In genomic region chr5:74941426-74941825, GRCm38 (mm10) we compare ENCODE assay signal across 9 mouse cellular contexts.
DNase-seq lines count a peak whose midpoint lies in the region; ATAC-seq and TF ChIP-seq lines count a peak whose summit lies in the region.
"Had no signal": no experiment of that assay in that cellular context is flagged by ENCODE, and none has a peak within 500 bp of the region (broad histone marks: within the 10 kb centered on the region; RNA-seq: fewer than 3 reads in every experiment).

No protein-coding gene starts in this region.

- H3K36me3 ChIP-seq in hindbrain, embryonic 11.5 days (ENCODE audit: control insufficient read depth, insufficient read depth, low read length) = no peaks in the 10 kb centered on the region
- H3K36me3 ChIP-seq in hindbrain, embryonic 14.5 days (replicated peaks; ENCODE audit: control insufficient read depth, insufficient read depth) = no peaks in the 10 kb centered on the region
- no peaks in the 10 kb centered on the region for H3K36me3 ChIP-seq in embryonic facial prominence, embryonic 15.5 days
- no peaks in the 10 kb centered on the region for H3K36me3 ChIP-seq in thymus, adult 2 months (ENCODE audit: control insufficient read depth, insufficient read depth, low read length)

- no peak overlapping the region for H3K27ac ChIP-seq in hindbrain, embryonic 11.5 days (ENCODE audit: low read depth, low read length)
- H3K27ac ChIP-seq in hindbrain, embryonic 14.5 days = no peak overlapping the region
- no peak overlapping the region; the same call in 1 of the 2 replicates for H3K27ac ChIP-seq in embryonic facial prominence, embryonic 15.5 days (replicated peaks)
- H3K27ac ChIP-seq in thymus, adult 2 months (ENCODE audit: control insufficient read depth, insufficient read depth, low read length) = no peak overlapping the region

- no peak overlapping the region for H3K4me2 ChIP-seq in hindbrain, embryonic 11.5 days (replicated peaks; ENCODE audit: low read depth, low read length)
- no peak overlapping the region for H3K4me2 ChIP-seq in hindbrain, embryonic 14.5 days (replicated peaks)
- H3K4me2 ChIP-seq in embryonic facial prominence, embryonic 15.5 days (replicated peaks) = peak overlapping the region; percentile 29; the same call in 1 of the 2 replicates

- no peak for TF ChIP-seq POLR2A in brain, embryonic 14.5 days (IDR thresholded peaks at IDR 0.05; ENCODE audit: borderline replicate concordance, extremely low read depth, insufficient read depth, insufficient read length, poor library complexity, severe bottlenecking)
- TF ChIP-seq POLR2A in thymus, adult 2 months (IDR thresholded peaks at IDR 0.05; ENCODE audit: control insufficient read depth, extremely low read depth, insufficient read depth, low read length, poor library complexity) = no peak

- ATAC-seq in hindbrain, embryonic 11.5 days (ENCODE audit: low FRiP score) = no peak
- ATAC-seq in hindbrain, embryonic 14.5 days (ENCODE audit: low FRiP score) = no peak
- ATAC-seq in embryonic facial prominence, embryonic 15.5 days (ENCODE audit: insufficient number of reproducible peaks, low FRiP score, low TSS enrichment, low read depth) = no peak

- H3K27me3 ChIP-seq in hindbrain, embryonic 11.5 days (ENCODE audit: control insufficient read depth, insufficient read depth, low read length) = peaks cover 13% of the 10 kb centered on the region
- peaks cover 33% of the 10 kb centered on the region for H3K27me3 ChIP-seq in hindbrain, embryonic 14.5 days (ENCODE audit: control insufficient read depth, insufficient read depth, low read length)
- H3K27me3 ChIP-seq in embryonic facial prominence, embryonic 15.5 days = 0 out of 2 replicates have a peak, but pooled peaks cover 3% of the 10 kb centered on the region
- H3K27me3 ChIP-seq in thymus, adult 2 months (ENCODE audit: control insufficient read depth, insufficient read depth, low read length) = no peaks in the 10 kb centered on the region; the same call in 1 of the 2 replicates

- no peak overlapping the region for H3K4me3 ChIP-seq in hindbrain, embryonic 11.5 days (ENCODE audit: low read depth, low read length)
- H3K4me3 ChIP-seq in hindbrain, embryonic 14.5 days (replicated peaks; ENCODE audit: low read length) = no peak overlapping the region
- H3K4me3 ChIP-seq in embryonic facial prominence, embryonic 15.5 days (replicated peaks) = no peak overlapping the region
- no peak overlapping the region for H3K4me3 ChIP-seq in thymus, adult 2 months (ENCODE audit: control insufficient read depth, insufficient read depth, low read length)

- H3K9ac ChIP-seq in hindbrain, embryonic 11.5 days (ENCODE audit: low read depth, low read length) = no peak overlapping the region
- H3K9ac ChIP-seq in hindbrain, embryonic 14.5 days = no peak overlapping the region
- H3K9ac ChIP-seq in embryonic facial prominence, embryonic 15.5 days = no peak overlapping the region

- under 1% methylated on average over 13 of the region's 13 CpGs for WGBS in hindbrain, embryonic 11.5 days
- 2% methylated on average over 13 of the region's 13 CpGs for WGBS in hindbrain, embryonic 14.5 days
- WGBS in embryonic facial prominence, embryonic 15.5 days = 1% methylated on average over 13 of the region's 13 CpGs
- 70% methylated on average over 13 of the region's 13 CpGs for whole genome bisulfite sequencing in thymus, adult 2 months

- no peaks in the 10 kb centered on the region for H3K9me3 ChIP-seq in hindbrain, embryonic 11.5 days (ENCODE audit: control insufficient read depth, low read length)
- H3K9me3 ChIP-seq in hindbrain, embryonic 14.5 days (ENCODE audit: control insufficient read depth, low read length) = no peaks in the 10 kb centered on the region
- no peaks in the 10 kb centered on the region for H3K9me3 ChIP-seq in embryonic facial prominence, embryonic 15.5 days (replicated peaks)

- TF ChIP-seq CTCF in brain, embryonic 14.5 days (IDR thresholded peaks at IDR 0.05; ENCODE audit: borderline replicate concordance, extremely low read depth, insufficient read depth, insufficient read length) = no peak
- TF ChIP-seq CTCF in thymus, adult 2 months (IDR thresholded peaks at IDR 0.05; ENCODE audit: borderline replicate concordance, control insufficient read depth, extremely low read depth, insufficient read depth, low read length, poor library complexity) = no peak

- DNase-seq in hindbrain, embryonic 11.5 days (ENCODE audit: low spot score) = peak; percentile 53
- DNase-seq in hindbrain, embryonic 14.5 days (ENCODE audit: low spot score) = no peak
- peak; percentile 50 for DNase-seq in brain, embryonic 14.5 days (ENCODE audit: low read depth)
- DNase-seq in kidney, postnatal 4 days = peak; percentile 42 to 59
- DNase-seq in right cerebral cortex, postnatal 36 days (ENCODE audit: low spot score in 2 of 2) = no peak
- no peak for DNase-seq in thymus, adult 2 months
- DNase-seq in right cerebral cortex, adult 2 months (ENCODE audit: low spot score in 2 of 2) = no peak
- DNase-seq: lung, adult 2 months had no signal

- H3K4me1 ChIP-seq in hindbrain, embryonic 11.5 days (replicated peaks; ENCODE audit: control insufficient read depth, insufficient read depth, low read length) = no peaks in the 10 kb centered on the region
- H3K4me1 ChIP-seq in hindbrain, embryonic 14.5 days (replicated peaks; ENCODE audit: control insufficient read depth, insufficient read depth, low read length) = no peaks in the 10 kb centered on the region
- H3K4me1 ChIP-seq in embryonic facial prominence, embryonic 15.5 days = peaks cover 29% of the 10 kb centered on the region
- 0 out of 2 replicates have a peak, but pooled peaks cover 3% of the 10 kb centered on the region for H3K4me1 ChIP-seq in thymus, adult 2 months (replicated peaks; ENCODE audit: control insufficient read depth, insufficient read depth, low read length)

Comparison
In these comparisons a context has a peak if more than half of its experiments do, and no peak if none do; other contexts are left out.
1. DNase-seq: peak in hindbrain, embryonic 11.5 days (single experiment), brain, embryonic 14.5 days (single experiment) and kidney, postnatal 4 days (2 of 2); none in hindbrain, embryonic 14.5 days (single experiment), right cerebral cortex, postnatal 36 days (0 of 2), thymus, adult 2 months (single experiment) and right cerebral cortex, adult 2 months (0 of 2).